Mouse (Mus musculus) lung, postnatal 14 days (tissue): ENCODE results near the gene Pdcd5.

Experiments used
- DNase-seq: peaks from one replicate; pipeline ENCODE4 v3.0.0; 2021

Pdcd5 gene

GRCm38 (mm10) chr7:35647101-35647698, at the start of gene Pdcd5:
Pdcd5 (minus strand) TSS chr7:35647521.
- DNase-seq = peak; percentile 99

GRCm38 (mm10) chr7:35692641-35693040, 45.3 kb upstream of the Pdcd5 start:
- no peak for DNase-seq

DNA sequence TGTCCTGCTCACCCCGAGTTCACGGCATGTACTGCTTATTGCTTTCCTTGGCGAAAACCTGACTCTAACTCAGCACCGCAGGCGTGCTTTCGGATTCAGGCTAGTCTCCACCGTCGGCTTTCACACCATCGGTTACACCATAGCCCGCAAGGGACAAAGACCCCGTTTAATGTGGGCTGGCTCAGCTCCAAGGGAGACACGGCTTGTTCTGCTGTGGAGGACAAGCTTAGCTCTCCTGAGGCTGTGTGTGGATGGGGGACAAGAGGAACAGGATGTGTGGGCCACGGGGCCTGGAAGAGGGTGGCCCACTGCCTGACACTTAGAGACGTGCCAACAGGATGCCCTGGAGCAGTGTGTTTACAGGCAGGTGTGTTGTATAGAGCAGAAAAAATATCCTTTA, 44.8 kb upstream of the Pdcd5 start:
- no peak for DNase-seq

DNA sequence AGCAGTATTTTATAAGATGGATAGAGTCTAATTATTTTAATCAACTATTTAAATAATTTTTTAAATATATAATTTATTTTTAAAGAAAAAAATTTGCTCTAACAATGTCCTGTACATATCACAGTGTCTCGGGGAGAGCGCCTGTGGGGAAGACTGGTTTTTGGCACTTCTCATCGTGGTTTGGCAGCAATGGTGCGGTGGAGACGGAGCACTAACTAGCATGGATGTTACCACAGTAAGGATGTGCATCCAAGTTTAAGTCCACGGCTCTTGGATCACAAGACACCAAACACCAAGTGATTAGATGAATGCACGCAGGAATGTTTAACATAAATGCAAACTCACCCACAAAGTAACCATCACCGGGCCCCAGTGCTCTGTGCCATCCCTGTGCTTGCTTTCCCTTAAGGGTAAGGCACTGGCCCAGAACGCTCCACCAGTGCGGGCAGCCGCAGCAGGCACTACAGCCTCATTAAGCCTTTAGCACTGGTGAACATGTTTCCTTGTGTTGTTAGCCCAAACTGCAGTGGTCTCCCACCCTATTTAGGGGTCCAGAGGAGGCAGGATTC, 41.5 kb upstream of the Pdcd5 start:
- no peak for DNase-seq

DNA sequence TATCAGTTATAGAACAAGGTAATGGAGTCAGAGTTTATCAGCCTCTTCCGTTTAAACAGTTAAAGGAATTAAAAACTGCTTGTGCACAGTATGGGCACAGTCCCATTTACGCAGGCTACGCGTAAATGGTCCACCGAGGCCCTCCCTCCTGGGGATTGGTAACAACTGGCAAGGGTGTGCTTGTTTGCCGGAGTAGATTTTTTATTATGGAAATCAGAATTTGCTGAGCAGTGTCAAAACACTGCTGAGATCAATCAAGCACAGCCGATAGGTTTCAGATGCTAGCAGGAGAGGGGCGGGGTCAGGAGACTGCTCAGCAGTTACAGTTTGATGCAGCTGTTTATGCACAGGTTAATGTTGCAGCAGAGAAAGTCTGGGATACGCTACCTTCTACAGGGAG, 41.0 kb upstream of the Pdcd5 start:
- DNase-seq = no peak

- peak; percentile 12 for DNase-seq
Measured at GRCm38 (mm10) chr7:35687229-35687628, 39.9 kb upstream of the Pdcd5 start.

DNA sequence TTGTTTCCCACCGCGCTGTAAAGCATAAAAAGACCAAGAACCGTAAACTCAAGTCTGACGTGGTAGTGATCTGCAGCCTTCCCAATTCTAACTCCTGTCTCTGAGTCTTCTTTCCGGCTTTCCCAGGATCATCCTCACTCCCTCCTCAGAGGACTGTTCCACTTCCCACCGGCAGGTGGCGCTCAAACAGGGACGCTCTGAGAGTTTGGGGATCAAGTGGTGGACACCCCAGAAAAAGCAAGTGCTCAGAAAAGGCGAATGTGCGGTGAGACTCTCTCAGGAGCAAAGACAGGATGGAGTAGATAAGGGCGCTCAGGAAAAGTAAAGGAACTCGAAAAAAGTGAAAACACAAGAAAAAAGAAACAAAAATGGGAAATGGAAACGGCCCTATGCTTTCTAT, 39.4 kb upstream of the Pdcd5 start:
- DNase-seq = peak; percentile 71

- DNase-seq = peak; percentile 7
Measured at GRCm38 (mm10) chr7:35686216-35686615, 38.9 kb upstream of the Pdcd5 start.

GRCm38 (mm10) chr7:35683409-35684122, 36.2 kb upstream of the Pdcd5 start:
- no peak for DNase-seq

DNA sequence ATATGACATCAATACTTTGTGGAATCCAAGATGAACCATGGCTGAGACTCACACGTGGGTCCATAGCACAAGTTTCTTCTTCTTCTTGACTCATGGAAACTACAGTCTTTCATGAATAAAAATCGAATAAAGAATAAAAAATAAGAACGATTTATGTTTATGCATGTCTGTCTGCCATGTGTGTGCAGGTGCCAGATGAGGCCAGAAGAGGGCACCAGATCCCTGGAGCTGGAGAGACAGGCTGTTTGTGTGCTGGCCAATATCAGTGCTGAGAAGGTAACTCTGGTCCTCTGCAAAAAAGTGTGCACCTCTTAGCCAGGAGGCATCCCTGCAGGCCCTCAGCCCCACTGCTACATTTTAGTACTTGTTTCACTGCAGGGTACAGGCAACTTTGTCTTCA, 34.2 kb upstream of the Pdcd5 start:
- DNase-seq = no peak

DNA sequence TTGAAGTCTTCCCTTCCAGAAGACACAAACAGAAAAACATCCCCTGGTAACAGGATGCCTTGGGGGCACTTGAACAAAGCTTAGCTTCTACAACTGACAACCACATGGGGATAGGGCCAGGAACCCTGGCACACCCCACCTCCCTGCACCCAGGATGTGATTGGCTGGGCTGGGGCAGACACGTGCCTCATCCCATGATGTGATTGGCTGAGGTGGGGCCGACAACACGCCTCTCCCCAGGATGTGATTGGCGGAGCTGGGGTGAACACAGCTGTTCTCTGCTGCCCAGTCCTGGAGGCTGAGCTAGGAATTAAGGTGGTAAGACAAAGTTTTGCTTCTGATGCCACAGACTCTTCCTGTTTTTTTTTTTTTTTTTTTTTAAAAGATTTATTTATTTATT, 31.7 kb upstream of the Pdcd5 start:
- no peak for DNase-seq

- DNase-seq = no peak
Measured at GRCm38 (mm10) chr7:35668066-35669041, 21.0 kb upstream of the Pdcd5 start.

- DNase-seq = no peak
Measured at GRCm38 (mm10) chr7:35663790-35664376, 16.6 kb upstream of the Pdcd5 start.

GRCm38 (mm10) chr7:35659173-35659572, 11.9 kb upstream of the Pdcd5 start:
- peak; percentile 52 for DNase-seq

- DNase-seq = no peak
Measured at GRCm38 (mm10) chr7:35657829-35658228, 10.5 kb upstream of the Pdcd5 start.

DNA sequence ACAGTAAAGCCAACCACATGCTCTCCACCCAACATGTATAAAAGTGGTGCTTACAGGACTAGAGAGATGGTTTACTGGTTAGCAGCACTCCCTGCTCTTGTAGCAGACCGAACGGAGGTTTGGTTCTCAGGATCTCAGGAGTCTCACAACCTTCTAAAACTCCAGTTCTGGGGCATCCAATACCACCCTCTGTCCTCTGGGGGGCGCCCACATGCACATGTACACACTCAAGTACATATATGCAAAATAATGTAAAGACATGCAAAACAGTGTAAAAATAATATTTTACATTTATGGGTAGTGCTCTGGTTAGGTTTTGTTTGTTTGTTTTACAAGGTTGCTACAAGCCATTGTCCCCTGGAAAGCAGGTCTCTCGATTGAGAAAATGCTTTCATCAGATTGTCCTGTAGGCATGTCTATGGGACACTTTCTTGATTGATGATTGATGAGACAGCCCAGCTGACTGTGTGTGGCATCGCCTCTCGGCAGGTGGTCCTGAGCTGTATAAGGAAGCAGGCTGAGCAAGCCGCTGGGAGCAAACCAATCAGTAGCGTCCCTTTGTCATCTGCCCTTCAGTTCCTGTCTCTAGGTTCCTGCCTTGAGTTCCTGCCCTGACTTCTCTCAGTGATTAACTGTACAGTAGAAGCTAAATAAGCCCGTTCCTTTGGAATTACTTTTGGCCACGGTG, 4.4 kb upstream of the Pdcd5 start:
- no peak for DNase-seq

GRCm38 (mm10) chr7:35650716-35651410, 3.5 kb upstream of the Pdcd5 start:
- peak; percentile 6 for DNase-seq

DNA sequence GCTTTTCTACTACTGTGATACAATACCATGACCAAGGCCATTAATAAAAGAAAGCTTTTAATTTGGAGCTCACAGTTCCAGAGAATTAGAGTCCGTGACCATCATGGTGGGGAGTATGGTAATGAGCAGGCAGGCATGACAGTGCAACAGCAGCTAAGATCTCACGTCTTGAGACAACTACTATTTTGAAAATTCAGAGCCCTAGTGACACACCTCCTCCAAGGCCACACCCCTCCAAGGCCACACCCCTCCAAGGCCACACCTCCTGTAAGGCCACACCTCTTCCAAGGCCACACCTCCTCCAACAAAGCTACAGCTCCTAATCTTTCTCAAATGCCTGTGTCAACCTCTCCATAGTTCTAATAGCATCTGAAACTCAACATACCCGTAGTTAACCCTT, 1.8 kb upstream of the Pdcd5 start:
- peak; percentile 24 for DNase-seq

- no peak for DNase-seq
Measured at GRCm38 (mm10) chr7:35648239-35649069, 1.1 kb upstream of the Pdcd5 start.

DNA sequence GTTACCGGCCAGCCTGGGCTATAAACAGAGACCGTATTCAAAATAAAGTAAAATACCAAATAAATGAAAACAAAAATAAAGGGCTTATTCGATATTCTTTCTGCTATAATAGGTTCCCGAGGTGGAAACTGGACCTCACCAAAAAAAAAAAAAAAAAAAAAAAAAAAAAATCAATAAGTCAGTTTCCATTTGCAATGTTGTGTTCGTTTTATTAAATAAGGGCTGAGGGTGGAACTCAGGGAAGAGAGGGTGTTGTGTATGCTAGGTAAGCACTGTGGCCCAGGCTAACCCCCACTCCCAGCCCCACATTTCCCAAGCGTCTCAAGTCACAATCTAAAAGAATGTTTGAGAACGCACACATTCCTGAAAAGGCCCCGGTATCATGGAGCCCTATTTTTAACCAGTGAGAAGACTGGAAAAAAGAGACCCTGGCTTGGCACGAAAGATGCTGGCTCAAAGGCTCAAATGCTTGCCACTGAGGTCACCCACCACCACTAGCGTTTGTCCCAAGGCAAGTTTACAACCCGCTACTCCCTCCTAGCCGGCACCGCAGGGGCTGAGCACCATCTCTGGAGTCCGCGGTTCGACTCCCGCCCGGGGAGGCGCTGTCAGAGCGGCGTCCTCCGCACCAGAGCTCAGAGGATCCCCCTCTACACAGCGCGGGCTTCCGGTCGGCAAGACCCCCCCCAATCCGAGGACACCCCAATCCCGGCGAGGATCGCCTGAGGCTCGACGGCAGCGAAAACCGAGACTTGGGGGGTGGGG, 822 bp downstream of the Pdcd5 start:
- DNase-seq = peak; percentile 7
